Comparison of ENCODE assay signal across 13 mouse cellular contexts in the genomic region with DNA sequence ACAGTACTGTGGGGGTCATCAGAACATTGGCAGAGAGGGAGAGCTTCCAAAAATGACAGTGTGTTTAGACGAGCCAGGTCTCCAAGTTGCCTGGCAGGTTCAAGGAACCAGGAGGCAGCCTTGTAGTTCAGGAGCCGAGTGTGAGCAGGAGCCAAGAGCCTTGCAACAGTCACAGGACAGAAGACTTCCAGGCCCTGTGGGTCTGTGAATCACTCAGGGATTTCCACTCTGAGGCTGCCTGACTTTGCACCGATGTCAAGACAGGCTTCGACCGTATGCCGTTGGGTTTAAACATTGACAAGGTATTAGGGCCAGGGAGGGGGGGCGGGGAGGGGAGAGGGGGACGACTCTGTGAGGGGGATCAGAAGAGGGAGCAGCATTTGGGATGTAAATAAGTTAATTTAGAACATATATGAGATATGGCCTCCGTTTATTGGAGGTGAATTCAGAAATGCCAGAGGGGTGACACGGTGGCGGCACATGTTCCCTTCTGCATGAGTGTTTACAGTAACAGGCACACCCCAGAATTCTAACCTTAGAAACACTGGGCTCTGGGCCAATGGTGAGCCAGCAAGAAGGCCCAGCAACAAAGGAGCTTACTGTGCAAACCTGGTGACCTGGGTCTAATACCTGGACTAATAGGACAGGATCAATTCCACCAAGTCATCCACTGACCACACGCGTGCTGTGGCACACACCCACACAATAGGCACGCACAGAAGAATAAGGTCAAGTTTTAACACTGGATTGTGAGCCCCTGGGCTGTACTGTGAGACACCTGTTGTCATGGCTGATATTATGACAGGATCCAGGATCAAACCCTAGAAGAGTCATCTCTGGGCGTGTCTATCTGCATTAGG. TPM values are rescaled to one million over a fixed set of nuclear protein-coding genes. Genes with fewer than 3 reads are reported as not detected.
DNase-seq lines count a peak whose midpoint lies in the region; ATAC-seq lines count a peak whose summit lies in the region.
"Had no signal": no experiment of that assay in that cellular context is flagged by ENCODE, and none has a peak within 500 bp of the region (broad histone marks: within the 10 kb centered on the region; RNA-seq: fewer than 3 reads in every experiment).

No protein-coding gene starts in this region.

- H3K4me3 ChIP-seq in lung, embryonic 15.5 days: no peak overlapping the region
- no peak overlapping the region for H3K4me3 ChIP-seq in neural tube, embryonic 15.5 days (replicated peaks)
- H3K4me3 ChIP-seq: embryonic facial prominence, embryonic 12.5 days; gastrocnemius, adult 2 months; hindbrain, embryonic 15.5 days; limb, embryonic 12.5 days; neural tube, embryonic 12.5 days had no signal

- peak overlapping the region; percentile 37; the same call in 1 of the 2 replicates for H3K27ac ChIP-seq in lung, embryonic 15.5 days
- no peak overlapping the region for H3K27ac ChIP-seq in neural tube, embryonic 15.5 days (replicated peaks)
- H3K27ac ChIP-seq: embryonic facial prominence, embryonic 12.5 days; gastrocnemius, adult 2 months; hindbrain, embryonic 15.5 days; limb, embryonic 12.5 days; neural tube, embryonic 12.5 days had no signal

- DNase-seq in urinary bladder, adult 18-20 months (ENCODE audit: low spot score in 2 of 2): peak; percentile 68 to 79
- DNase-seq in urinary bladder, postnatal 10 days (ENCODE audit: low spot score): no peak
- DNase-seq in kidney, adult 8-10 months: peak; percentile 90 to 91
- peak; percentile 73 to 84 for DNase-seq in urinary bladder, postnatal 36 days (ENCODE audit: low spot score in 2 of 2)
- DNase-seq in layer of hippocampus, postnatal 10 days (ENCODE audit: low spot score in 2 of 2): no peak
- DNase-seq: gastrocnemius, adult 2 months had no signal

- H3K27me3 ChIP-seq in lung, embryonic 15.5 days: no peaks in the 10 kb centered on the region
- H3K27me3 ChIP-seq in neural tube, embryonic 15.5 days (replicated peaks): no peaks in the 10 kb centered on the region
- H3K27me3 ChIP-seq: embryonic facial prominence, embryonic 12.5 days; hindbrain, embryonic 15.5 days; limb, embryonic 12.5 days; neural tube, embryonic 12.5 days had no signal

- WGBS in lung, embryonic 15.5 days: 67% methylated on average over 15 of the region's 15 CpGs
- WGBS in neural tube, embryonic 15.5 days: 92% methylated on average over 15 of the region's 15 CpGs

- H3K4me1 ChIP-seq in lung, embryonic 15.5 days: peaks cover 15% of the 10 kb centered on the region; the same call in 1 of the 2 replicates
- peaks cover 3% of the 10 kb centered on the region for H3K4me1 ChIP-seq in neural tube, embryonic 15.5 days
- H3K4me1 ChIP-seq: embryonic facial prominence, embryonic 12.5 days; limb, embryonic 12.5 days had no signal

- peaks cover 22% of the 10 kb centered on the region for H3K36me3 ChIP-seq in lung, embryonic 15.5 days
- H3K36me3 ChIP-seq in neural tube, embryonic 15.5 days: peaks cover 23% of the 10 kb centered on the region

- no peak overlapping the region for H3K9ac ChIP-seq in lung, embryonic 15.5 days
- H3K9ac ChIP-seq in neural tube, embryonic 15.5 days (replicated peaks): no peak overlapping the region
- H3K9ac ChIP-seq: embryonic facial prominence, embryonic 12.5 days; hindbrain, embryonic 15.5 days; limb, embryonic 12.5 days; neural tube, embryonic 12.5 days had no signal

- no peaks in the 10 kb centered on the region for H3K9me3 ChIP-seq in lung, embryonic 15.5 days
- no peaks in the 10 kb centered on the region for H3K9me3 ChIP-seq in neural tube, embryonic 15.5 days (replicated peaks)
- H3K9me3 ChIP-seq: embryonic facial prominence, embryonic 12.5 days; hindbrain, embryonic 15.5 days; limb, embryonic 12.5 days; neural tube, embryonic 12.5 days had no signal

- peak; percentile 53; the same call in 1 of the 2 replicates for ATAC-seq in lung, embryonic 15.5 days (ENCODE audit: borderline replicate concordance, extremely low read depth, low FRiP score, low TSS enrichment)
- ATAC-seq in neural tube, embryonic 15.5 days (ENCODE audit: low FRiP score): no peak
- no peak for ATAC-seq in erythroid progenitor cell, adult 5-6 weeks (replicated peaks; ENCODE audit: low FRiP score, poor library complexity, severe bottlenecking)

- no peak overlapping the region for H3K4me2 ChIP-seq in lung, embryonic 15.5 days
- H3K4me2 ChIP-seq in neural tube, embryonic 15.5 days: no peak overlapping the region
- H3K4me2 ChIP-seq: embryonic facial prominence, embryonic 12.5 days; hindbrain, embryonic 15.5 days; limb, embryonic 12.5 days; neural tube, embryonic 12.5 days had no signal

RNA-seq across cellular contexts. Expression of a gene that starts 8.4 kb away (rescaled TPM):
- 726 and 749 TPM in 2 replicates for polyA plus RNA-seq in lung, embryonic 15.5 days (2015; fragmentation: Nextera tagmentation; extraction: Ambion mirVana)
- polyA plus RNA-seq in neural tube, embryonic 15.5 days (2015; fragmentation: Nextera tagmentation; extraction: Ambion mirVana): 1,021 and 1,056 TPM in 2 replicates
- 100 to 1,000 TPM; 699 to 737 TPM for total RNA-seq in layer of hippocampus, postnatal 10 days (2021)
- 31.4 and 46.9 TPM in 2 replicates for total RNA-seq in erythroid progenitor cell, adult 5-6 weeks (2015; ENCODE audit: low replicate concordance)
- 11.6 and 17.5 TPM in 2 replicates for total RNA-seq in erythroid progenitor cell, adult 5-6 weeks (2017; ENCODE audit: low replicate concordance)

RNA-seq across cellular contexts. Expression of a gene that starts 39.8 kb away (rescaled TPM):
- 15.8 and 16.6 TPM in 2 replicates for polyA plus RNA-seq in lung, embryonic 15.5 days (2015; fragmentation: Nextera tagmentation; extraction: Ambion mirVana)
- polyA plus RNA-seq in neural tube, embryonic 15.5 days (2015; fragmentation: Nextera tagmentation; extraction: Ambion mirVana): 1.8 and 2.5 TPM in 2 replicates
- total RNA-seq in layer of hippocampus, postnatal 10 days (2021): 1 to 10 TPM; 2.4 to 4.2 TPM
- not detected in 2 replicates for total RNA-seq in erythroid progenitor cell, adult 5-6 weeks (2015; ENCODE audit: low replicate concordance)
- 0.98 TPM in 1 of 2 replicates, not detected in the other for total RNA-seq in erythroid progenitor cell, adult 5-6 weeks (2017; ENCODE audit: low replicate concordance)

Comparison
In these comparisons a context has a peak if more than half of its experiments do, and no peak if none do; other contexts are left out.
1. DNase-seq: peak in urinary bladder, adult 18-20 months (2 of 2), kidney, adult 8-10 months (2 of 2) and urinary bladder, postnatal 36 days (2 of 2); none in urinary bladder, postnatal 10 days (single experiment) and layer of hippocampus, postnatal 10 days (0 of 2).
2. RNA of a gene that starts 8.4 kb away (total RNA-seq): 699 to 737 TPM in layer of hippocampus, postnatal 10 days; 11.6 to 46.9 TPM in erythroid progenitor cell, adult 5-6 weeks; every median in the first group is over 10 times any median in the second.